Mouse (Mus musculus) limb, embryonic 11.5 days (tissue): ENCODE measurements around the gene Ralgapb. TPM values are rescaled to one million over a fixed set of nuclear protein-coding genes. Genes with fewer than 3 reads are reported as not detected.

ENCODE experiments used
- ATAC-seq: fragments of 200-750 bp; cut with Nextera tagmentation; 2 replicates; pipeline ENCODE4 v1.8.0; 2017; ENCODE audit warnings: low read depth; ENCODE audit not compliant: insufficient number of reproducible peaks, low FRiP score, low TSS enrichment
- DNase-seq: peaks from one replicate; pipeline ENCODE4 v3.0.0-alpha.2; 2015; ENCODE audit warnings: low spot score
- H3K27ac ChIP-seq: fragments of 300-500 bp; sonication (generic); replicated peaks from 2 replicates; pipeline ENCODE4 v1.5.1; 2014; ENCODE audit warnings: low read depth, mild to moderate bottlenecking, low read length
- H3K27me3 ChIP-seq: fragments of 300-500 bp; sonication (generic); 2 replicates; pipeline ENCODE4 v1.6.1; 2014; ENCODE audit warnings: mild to moderate bottlenecking, low read length, mixed read lengths; ENCODE audit not compliant: control insufficient read depth, insufficient read depth
- H3K36me3 ChIP-seq: fragments of 300-500 bp; sonication (generic); 2 replicates; pipeline ENCODE4 v1.6.1; 2014; ENCODE audit warnings: mild to moderate bottlenecking, low read length, moderate library complexity, mixed read lengths; ENCODE audit not compliant: control insufficient read depth, insufficient read depth
- H3K4me1 ChIP-seq: fragments of 300-500 bp; sonication (generic); 2 replicates; pipeline ENCODE4 v1.6.1; 2014; ENCODE audit warnings: low read length, mixed read lengths; ENCODE audit not compliant: control insufficient read depth, insufficient read depth
- H3K4me2 ChIP-seq: fragments of 300-500 bp; sonication (generic); 2 replicates; pipeline ENCODE4 v1.6.1; 2014; ENCODE audit warnings: low read depth, mild to moderate bottlenecking, moderate library complexity; ENCODE audit not compliant: severe bottlenecking
- H3K4me3 ChIP-seq: fragments of 300-500 bp; sonication (generic); 2 replicates; pipeline ENCODE4 v1.5.1; 2014; ENCODE audit warnings: low read depth, low read length
- H3K9ac ChIP-seq: fragments of 300-500 bp; sonication (generic); 2 replicates; pipeline ENCODE4 v1.6.1; 2014; ENCODE audit warnings: mild to moderate bottlenecking, low read length
- H3K9me3 ChIP-seq: fragments of 300-500 bp; sonication (generic); 2 replicates; pipeline ENCODE4 v1.6.1; 2016; ENCODE audit warnings: low read length; ENCODE audit not compliant: control insufficient read depth
- WGBS: fragments of 180-500 bp; shearing (Covaris S2); extraction: QIAGEN DNeasy Blood & Tissue Kit; methylation state at CpG from one replicate; pipeline ENCODE4 v1.1.7; 2014; 5-methylcytosine and 5-hydroxymethylcytosine counted together
- polyA plus RNA-seq: library from polyadenylated mRNA; unstranded; fragments of >200 nt; fragmentation: Nextera tagmentation; extraction: Ambion mirVana; gene quantifications from 2 replicates; pipeline ENCODE4 v1.2.1, GENCODE M21; 2014

Ralgapb gene
- polyA plus RNA-seq, 1 experiment from 2014 or later = 19.3 TPM

- Histone ChIP-seq H3K36me3 (no peaks in the 10 kb centered on the region), H3K9me3 (no peaks in the 10 kb centered on the region), H3K9ac (no peak overlapping the region), H3K4me3 (no peak overlapping the region), H3K4me1 (no peaks in the 10 kb centered on the region), H3K27ac (no peak overlapping the region), H3K4me2 (no peak overlapping the region), H3K27me3 (no peaks in the 10 kb centered on the region)
- no peak for ATAC-seq
- no peak for DNase-seq
- 84% methylated on average over 3 of the region's 3 CpGs for WGBS
These were observed 40.0 kb upstream of the Ralgapb start for GRCm38 (mm10) chr2:158369474-158370172.

DNA sequence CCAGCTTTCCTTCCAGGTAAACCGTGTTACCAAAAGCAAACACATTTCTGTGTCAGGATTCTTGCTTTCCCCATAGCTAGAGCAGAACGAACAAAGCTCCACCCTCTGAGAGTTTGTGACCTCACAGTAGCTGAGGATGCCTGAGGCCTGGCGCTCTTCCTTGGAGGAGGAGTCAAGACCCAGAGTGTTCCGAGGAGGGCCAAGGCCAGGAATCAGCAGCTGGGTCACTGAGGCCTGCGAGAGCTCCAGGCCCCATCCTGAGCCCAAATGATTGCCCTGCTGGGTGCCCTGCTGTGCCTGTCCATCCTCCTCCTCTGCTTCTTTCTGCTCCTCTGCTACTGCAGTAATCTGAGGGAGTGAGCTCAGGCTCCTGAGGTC, 39.5 kb upstream of the Ralgapb start:
- ATAC-seq = no peak
- Histone ChIP-seq H3K36me3 (no peaks in the 10 kb centered on the region), H3K27ac (no peak overlapping the region), H3K4me3 (no peak overlapping the region), H3K9me3 (no peaks in the 10 kb centered on the region), H3K9ac (no peak overlapping the region), H3K4me1 (no peaks in the 10 kb centered on the region), H3K4me2 (no peak overlapping the region), H3K27me3 (peaks cover 3% of the 10 kb centered on the region)
- no peak for DNase-seq
- 10% methylated on average over 5 of the region's 5 CpGs for WGBS

GRCm38 (mm10) chr2:158373061-158373460, 36.6 kb upstream of the Ralgapb start:
- Histone ChIP-seq H3K9ac (no peak overlapping the region), H3K4me3 (no peak overlapping the region), H3K4me2 (no peak overlapping the region), H3K27ac (no peak overlapping the region), H3K27me3 (peaks cover 15% of the 10 kb centered on the region), H3K9me3 (no peaks in the 10 kb centered on the region), H3K4me1 (no peaks in the 10 kb centered on the region), H3K36me3 (no peaks in the 10 kb centered on the region)
- ATAC-seq = no peak
- DNase-seq = no peak
- 77% methylated on average over 5 of the region's 5 CpGs for WGBS

DNA sequence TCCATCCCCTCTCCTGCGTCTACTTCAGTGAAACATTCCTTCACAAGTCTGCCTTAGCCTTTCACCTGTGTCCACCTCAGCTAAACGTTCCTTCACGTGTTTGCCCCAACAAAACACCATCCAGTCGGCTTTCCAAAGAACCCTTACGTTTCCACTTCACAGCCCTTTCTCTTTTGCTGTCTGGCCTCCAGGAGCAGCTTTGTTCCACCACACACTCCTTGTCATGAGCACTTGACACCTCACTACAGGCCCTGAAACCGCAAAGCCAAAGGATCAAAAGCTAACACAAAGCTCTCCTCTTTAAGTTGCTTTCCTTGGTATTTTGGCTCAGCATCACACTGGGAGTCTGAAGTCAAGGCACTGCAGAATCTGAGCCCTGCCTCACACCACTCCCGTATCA, 36.1 kb upstream of the Ralgapb start:
- 59% methylated on average over 7 of the region's 7 CpGs for WGBS
- no peak for DNase-seq

DNA sequence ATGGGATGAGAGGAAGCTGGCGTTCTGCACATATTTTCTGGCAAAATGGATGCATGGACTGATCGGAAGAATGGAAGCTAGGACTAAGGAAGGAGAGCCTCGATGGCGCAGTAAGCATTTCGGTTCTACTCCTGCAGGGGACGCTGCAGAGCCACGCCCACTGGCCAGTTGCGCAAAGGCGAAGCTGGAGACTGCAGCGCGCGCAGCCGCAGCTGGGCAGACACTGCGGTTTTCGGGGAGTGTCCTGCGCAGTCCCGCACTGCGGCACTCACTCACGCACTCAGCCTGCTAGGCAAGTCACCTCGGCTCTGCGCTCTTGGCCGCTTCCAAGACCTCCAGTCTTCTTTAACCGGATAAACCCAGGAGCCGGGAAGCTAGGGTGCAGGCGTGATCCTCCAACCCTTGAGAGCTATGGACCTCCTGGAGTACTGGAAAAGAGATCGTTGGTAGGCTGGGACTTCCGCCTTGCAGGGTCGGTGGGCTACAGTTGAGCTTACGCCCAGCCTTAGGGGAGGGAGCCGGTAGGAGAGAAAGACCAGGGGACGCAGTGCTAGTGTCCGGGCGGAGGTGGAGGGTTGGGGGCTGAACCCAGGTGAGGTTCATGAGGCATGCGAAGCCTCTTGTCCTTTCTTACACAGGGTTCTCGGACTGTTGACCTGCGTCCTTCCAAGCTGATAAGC, 34.1 kb upstream of the Ralgapb start, which contains the start of gene Snhg11:
Gene Snhg11, plus strand, starts transcription at position 196 of the 680 bp plus-strand sequence.
- peaks cover 15% of the 10 kb centered on the region for H3K27me3 ChIP-seq
- H3K4me2 ChIP-seq = peak within 1 kb of the TSS; percentile 65
- H3K4me3 ChIP-seq = peak within 1 kb of the TSS; percentile 29
- H3K4me1 ChIP-seq = no peaks in the 10 kb centered on the region
- no peaks in the 10 kb centered on the region for H3K9me3 ChIP-seq
- H3K9ac ChIP-seq = peak within 1 kb of the TSS; percentile 37; the same call in 1 of the 2 replicates
- DNase-seq (peak; percentile 77), ATAC-seq (peak; percentile 57; the same call in 1 of the 2 replicates)
- H3K36me3 ChIP-seq = no peaks in the 10 kb centered on the region
- WGBS = 2% methylated on average over 36 of the region's 36 CpGs
- H3K27ac ChIP-seq = no peak within 1 kb of the TSS

More for the DNA sequence above, 36.1 kb upstream of the Ralgapb start:
- Histone ChIP-seq H3K4me3 (no peak overlapping the region), H3K9ac (no peak overlapping the region), H3K36me3 (no peaks in the 10 kb centered on the region), H3K9me3 (no peaks in the 10 kb centered on the region), H3K4me1 (no peaks in the 10 kb centered on the region), H3K27me3 (peaks cover 15% of the 10 kb centered on the region), H3K4me2 (no peak overlapping the region), H3K27ac (no peak overlapping the region)
- no peak for ATAC-seq

DNA sequence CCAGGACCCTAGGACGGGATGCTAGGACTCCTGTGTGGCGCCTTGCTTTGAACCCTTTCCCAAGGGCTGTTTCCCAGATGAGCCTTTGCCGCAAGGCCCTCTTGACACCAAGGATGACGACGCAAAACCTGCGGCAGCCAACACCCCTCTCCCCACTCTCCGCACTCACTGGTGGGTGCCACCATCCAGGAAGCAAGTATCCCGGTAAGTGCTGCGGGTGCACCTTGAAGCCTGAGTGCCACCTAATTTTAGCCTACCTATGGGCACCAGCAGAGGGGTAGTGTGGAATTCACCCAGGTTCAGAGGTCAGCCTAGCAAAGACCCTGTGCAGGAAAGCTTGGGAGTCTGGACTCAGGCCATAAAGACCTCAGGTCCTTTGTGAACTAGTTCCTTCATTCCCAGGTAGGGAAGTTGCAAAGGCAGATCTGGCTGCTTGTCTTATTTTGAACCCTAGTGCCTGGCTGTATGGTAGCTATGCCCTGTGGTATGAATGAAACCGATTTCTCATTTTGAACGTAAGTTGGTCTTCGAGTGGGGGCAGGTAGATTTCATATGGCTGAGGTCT, 33.4 kb upstream of the Ralgapb start:
- H3K36me3 ChIP-seq = no peaks in the 10 kb centered on the region
- DNase-seq (no peak), ATAC-seq (peak; percentile 35; the same call in 1 of the 2 replicates)
- no peaks in the 10 kb centered on the region for H3K4me1 ChIP-seq
- H3K9me3 ChIP-seq = no peaks in the 10 kb centered on the region
- H3K27ac ChIP-seq = no peak overlapping the region
- peak overlapping the region; percentile 65 for H3K4me2 ChIP-seq
- peaks cover 15% of the 10 kb centered on the region for H3K27me3 ChIP-seq
- WGBS = 29% methylated on average over 12 of the region's 12 CpGs
- H3K4me3 ChIP-seq = peak overlapping the region; percentile 29
- no peak overlapping the region for H3K9ac ChIP-seq

GRCm38 (mm10) chr2:158376798-158377197, 32.9 kb upstream of the Ralgapb start:
- Histone ChIP-seq H3K27ac (no peak overlapping the region), H3K9me3 (no peaks in the 10 kb centered on the region), H3K4me1 (no peaks in the 10 kb centered on the region), H3K4me3 (no peak overlapping the region), H3K9ac (no peak overlapping the region), H3K27me3 (peaks cover 15% of the 10 kb centered on the region), H3K36me3 (no peaks in the 10 kb centered on the region), H3K4me2 (no peak overlapping the region)
- DNase-seq = no peak
- ATAC-seq = no peak
- WGBS = 72% methylated on average over 7 of the region's 7 CpGs

DNA sequence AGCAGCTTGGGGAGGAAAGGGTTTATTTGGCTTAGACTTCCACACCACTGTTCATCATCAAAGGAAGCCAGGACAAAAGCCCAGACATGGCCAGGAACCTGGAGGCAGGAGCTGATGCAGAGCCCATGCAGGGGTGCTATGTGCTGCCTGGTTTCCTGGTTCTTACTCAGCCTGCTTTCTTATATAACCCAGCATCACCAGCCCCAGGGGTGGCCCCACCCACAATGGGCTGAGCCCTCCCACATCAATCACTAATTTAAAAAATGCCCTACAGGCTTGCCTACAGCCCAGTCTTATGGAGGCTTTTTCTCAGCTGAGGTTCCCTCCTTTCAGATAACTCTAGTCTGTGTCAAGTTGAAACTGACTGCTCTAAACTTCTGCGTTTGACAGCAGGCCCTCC, 31.8 kb upstream of the Ralgapb start:
- no peak for DNase-seq
- H3K4me2 ChIP-seq = no peak overlapping the region
- H3K9me3 ChIP-seq = no peaks in the 10 kb centered on the region
- no peak overlapping the region for H3K4me3 ChIP-seq
- WGBS = 91% methylated on average over 1 of the region's 1 CpGs
- no peak for ATAC-seq
- peaks cover 15% of the 10 kb centered on the region for H3K27me3 ChIP-seq
- no peaks in the 10 kb centered on the region for H3K36me3 ChIP-seq
- H3K27ac ChIP-seq = no peak overlapping the region
- no peak overlapping the region for H3K9ac ChIP-seq
- no peaks in the 10 kb centered on the region for H3K4me1 ChIP-seq
